Mouse (Mus musculus) hindbrain, postnatal 0 days (tissue): ENCODE data around the gene Gm266. TPM values are rescaled to one million over a fixed set of nuclear protein-coding genes. Genes with fewer than 3 reads are reported as not detected.
A peak's percentile ranks its signal among the peaks of the same experiment; 100 is the strongest.

ENCODE experiments used
- ATAC-seq: fragments of 200-750 bp; cut with Nextera tagmentation; 2 replicates; pipeline ENCODE4 v1.8.0; 2017; ENCODE audit warnings: mild to moderate bottlenecking, moderate TSS enrichment, moderate library complexity
- DNase-seq: peaks from one replicate; pipeline ENCODE4 v3.0.0-alpha.2; 2015; ENCODE audit warnings: low spot score
- H3K27ac ChIP-seq: fragments of 300-500 bp; sonication (generic); 2 replicates; pipeline ENCODE4 v1.5.1; 2014; ENCODE audit warnings: mild to moderate bottlenecking
- H3K27me3 ChIP-seq: fragments of 300-500 bp; sonication (generic); 2 replicates; pipeline ENCODE4 v1.6.1; 2014; ENCODE audit warnings: low read length, mixed read lengths; ENCODE audit not compliant: insufficient read depth
- H3K36me3 ChIP-seq: fragments of 300-500 bp; sonication (generic); 2 replicates; pipeline ENCODE4 v1.6.1; 2014; ENCODE audit warnings: low read length, mixed read lengths; ENCODE audit not compliant: insufficient read depth
- H3K4me1 ChIP-seq: fragments of 300-500 bp; sonication (generic); 2 replicates; pipeline ENCODE4 v1.6.1; 2014; ENCODE audit warnings: antibody characterized with exemption, low read length, mixed read lengths; ENCODE audit not compliant: insufficient read depth
- H3K4me2 ChIP-seq: fragments of 300-500 bp; sonication (generic); 2 replicates; pipeline ENCODE4 v1.6.1; 2014; ENCODE audit warnings: low read depth, mild to moderate bottlenecking, low read length, moderate library complexity, mixed read lengths
- H3K4me3 ChIP-seq: fragments of 300-500 bp; sonication (generic); 2 replicates; pipeline ENCODE4 v1.5.1; 2014; ENCODE audit warnings: low read length
- H3K9ac ChIP-seq: fragments of 300-500 bp; sonication (generic); replicated peaks from 2 replicates; pipeline ENCODE4 v1.6.1; 2014; ENCODE audit warnings: mild to moderate bottlenecking, low read length, moderate library complexity, mixed read lengths
- H3K9me3 ChIP-seq: fragments of 300-500 bp; sonication (generic); 2 replicates; pipeline ENCODE4 v1.6.1; 2016; ENCODE audit warnings: low read length, mixed read lengths
- CTCF ChIP-seq: IDR thresholded peaks from 2 replicates; pipeline ENCODE4 v1.5.1; 2016; ENCODE audit warnings: antibody characterized with exemption, control low read depth, low read depth
- WGBS: fragments of 180-500 bp; shearing (Covaris S2); extraction: QIAGEN DNeasy Blood & Tissue Kit; methylation state at CpG from one replicate; pipeline ENCODE4 v1.1.7; 2014; 5-methylcytosine and 5-hydroxymethylcytosine counted together
- polyA plus RNA-seq: library from polyadenylated mRNA; unstranded; fragments of >200 nt; fragmentation: Nextera tagmentation; extraction: Ambion mirVana; gene quantifications from 2 replicates; pipeline ENCODE4 v1.2.1, GENCODE M21; 2015
- total RNA-seq: library from RNA; depleted of rRNA; stranded (reverse); fragments of >200 nt; gene quantifications from 2 replicates; pipeline ENCODE4 v1.2.3, GENCODE M21; 2014; rRNA removed

Gm266 gene
- 11.5 and 22.1 TPM in 2 replicates for total RNA-seq
- 11.8 TPM in 2 replicates for polyA plus RNA-seq

DNA sequence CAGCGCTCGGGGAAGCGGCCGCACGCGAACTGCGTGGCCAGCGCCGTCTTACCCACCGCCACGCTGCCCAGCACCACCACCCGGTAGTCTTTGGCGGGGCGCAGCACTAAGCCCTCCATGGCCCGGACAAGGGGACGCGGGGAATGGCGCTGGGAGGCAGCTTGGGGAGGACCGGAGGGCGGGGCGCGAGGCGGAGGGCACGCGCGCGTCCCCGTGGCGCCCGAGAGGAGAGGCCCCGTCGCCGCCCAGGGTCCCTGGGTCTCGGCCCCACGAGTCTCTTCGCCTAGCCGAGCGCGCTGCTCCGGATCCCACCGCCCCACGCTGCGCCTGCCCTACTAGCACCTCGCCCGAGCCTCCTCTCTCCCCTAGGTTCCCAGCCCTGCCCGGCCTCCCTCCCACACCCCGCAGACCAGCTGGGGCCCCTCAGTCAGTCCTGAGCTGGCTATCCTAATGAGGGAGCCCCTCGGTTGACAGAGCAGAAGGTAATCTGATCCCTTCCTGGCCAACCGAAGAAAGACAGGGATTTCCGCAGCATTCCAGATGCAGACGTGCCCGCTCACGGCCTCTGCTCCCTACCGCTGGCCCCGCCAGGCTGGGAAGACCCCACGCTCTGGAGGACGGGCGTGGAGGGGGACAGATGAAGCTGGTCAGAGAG is at the start of gene Gm266:
Gene Gm266, minus strand, starts transcription at position 172 of the 655 bp plus-strand sequence.
- H3K9ac ChIP-seq: peak within 1 kb of the TSS; percentile 41

DNA sequence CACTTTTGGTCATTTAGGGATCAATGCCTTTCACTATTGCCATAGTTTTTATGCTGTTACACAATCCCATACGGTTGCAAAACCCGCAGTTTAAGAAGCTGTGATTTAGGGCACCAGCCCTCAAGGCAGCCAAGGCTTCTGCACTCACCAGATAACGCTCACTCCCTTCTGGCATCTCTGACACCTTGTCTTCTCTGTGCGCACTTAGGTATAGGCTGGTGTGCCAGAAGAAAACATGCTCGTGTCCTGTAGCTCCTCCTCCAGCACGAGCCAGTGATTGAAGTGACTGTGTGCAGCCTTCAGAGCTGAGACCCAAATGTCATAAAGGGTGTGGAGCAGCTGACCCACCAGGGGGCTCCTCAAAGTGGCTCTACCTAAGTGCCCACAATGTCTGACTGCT is 49.7 kb upstream of the Gm266 start:
- Histone ChIP-seq H3K4me2 (no peak overlapping the region), H3K9ac (no peak overlapping the region), H3K4me3 (no peak overlapping the region), H3K4me1 (peaks cover 7% of the 10 kb centered on the region; the same call in 1 of the 2 replicates), H3K27ac (no peak overlapping the region), H3K9me3 (no peaks in the 10 kb centered on the region), H3K27me3 (no peaks in the 10 kb centered on the region), H3K36me3 (peaks cover 11% of the 10 kb centered on the region; the same call in 1 of the 2 replicates)
- ATAC-seq: no peak
- no peak for DNase-seq
- 0 out of 2 replicates have a peak, but pooled peaks have one; percentile 1 for TF ChIP-seq CTCF
- 65% methylated on average over 6 of the region's 6 CpGs for WGBS

More for the DNA sequence above, at the start of gene Gm266:
- under 1% methylated on average over 58 of the region's 58 CpGs for WGBS
- Histone ChIP-seq H3K4me3 (peak within 1 kb of the TSS; percentile 38), H3K27me3 (peaks cover 34% of the 10 kb centered on the region; the same call in 1 of the 2 replicates), H3K4me1 (0 out of 2 replicates have a peak, but pooled peaks cover 6% of the 10 kb centered on the region), H3K9me3 (no peaks in the 10 kb centered on the region), H3K27ac (peak within 1 kb of the TSS; percentile 36; the same call in 1 of the 2 replicates), H3K36me3 (no peaks in the 10 kb centered on the region), H3K4me2 (peak within 1 kb of the TSS; percentile 58)
- no peak for TF ChIP-seq CTCF
- peak; percentile 74 for ATAC-seq
- peak; percentile 29 for DNase-seq

DNA sequence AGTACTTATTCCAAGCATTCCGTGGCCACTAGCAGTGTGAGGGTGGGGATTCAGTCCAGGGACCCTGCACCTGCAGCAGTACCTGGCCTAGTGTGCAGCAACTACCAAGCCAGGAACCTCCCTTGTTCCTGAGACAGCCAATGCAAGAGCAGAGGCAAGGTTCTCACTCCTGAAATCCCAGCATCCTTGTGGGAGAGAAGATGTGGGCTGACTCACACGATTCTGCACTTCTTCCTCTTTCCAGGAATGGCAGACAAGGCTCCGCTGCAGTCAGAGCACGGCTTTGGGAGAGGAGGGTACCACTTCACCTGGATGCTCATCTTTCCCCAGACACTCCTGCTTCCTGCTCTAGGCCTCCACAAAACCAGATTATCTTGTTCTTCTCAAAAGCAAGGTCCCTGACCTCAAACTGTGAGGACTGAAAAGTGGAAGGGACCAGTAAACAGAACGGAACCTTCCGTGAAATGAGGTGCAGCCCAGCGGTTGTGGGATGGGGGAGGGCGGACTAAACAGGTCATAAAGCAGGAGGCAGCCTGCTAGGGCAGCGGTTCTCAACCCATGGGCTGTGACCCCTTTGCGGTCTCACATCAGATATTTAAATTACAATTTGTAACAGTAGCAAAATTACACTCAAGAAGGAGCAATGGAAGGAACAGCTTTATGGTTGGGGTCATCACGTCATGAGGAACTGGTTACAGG is 47.6 kb upstream of the Gm266 start:
- Histone ChIP-seq H3K9me3 (no peaks in the 10 kb centered on the region), H3K36me3 (no peaks in the 10 kb centered on the region), H3K27me3 (no peaks in the 10 kb centered on the region), H3K4me3 (no peak overlapping the region), H3K4me2 (no peak overlapping the region), H3K27ac (no peak overlapping the region), H3K9ac (no peak overlapping the region), H3K4me1 (peaks cover 7% of the 10 kb centered on the region; the same call in 1 of the 2 replicates)
- no peak for DNase-seq
- WGBS: 70% methylated on average over 11 of the region's 11 CpGs
- no peak for ATAC-seq
- TF ChIP-seq CTCF: no peak

GRCm38 (mm10) chr12:111529192-111529591 is 43.6 kb upstream of the Gm266 start:
- H3K9me3 ChIP-seq: no peaks in the 10 kb centered on the region
- H3K36me3 ChIP-seq: no peaks in the 10 kb centered on the region
- H3K27ac ChIP-seq: no peak overlapping the region
- no peaks in the 10 kb centered on the region for H3K4me1 ChIP-seq
- H3K4me3 ChIP-seq: no peak overlapping the region
- H3K9ac ChIP-seq: no peak overlapping the region
- 26% methylated on average over 8 of the region's 8 CpGs for WGBS
- ATAC-seq (no peak), DNase-seq (no peak)
- no peaks in the 10 kb centered on the region for H3K27me3 ChIP-seq
- H3K4me2 ChIP-seq: no peak overlapping the region
- TF ChIP-seq CTCF: no peak

DNA sequence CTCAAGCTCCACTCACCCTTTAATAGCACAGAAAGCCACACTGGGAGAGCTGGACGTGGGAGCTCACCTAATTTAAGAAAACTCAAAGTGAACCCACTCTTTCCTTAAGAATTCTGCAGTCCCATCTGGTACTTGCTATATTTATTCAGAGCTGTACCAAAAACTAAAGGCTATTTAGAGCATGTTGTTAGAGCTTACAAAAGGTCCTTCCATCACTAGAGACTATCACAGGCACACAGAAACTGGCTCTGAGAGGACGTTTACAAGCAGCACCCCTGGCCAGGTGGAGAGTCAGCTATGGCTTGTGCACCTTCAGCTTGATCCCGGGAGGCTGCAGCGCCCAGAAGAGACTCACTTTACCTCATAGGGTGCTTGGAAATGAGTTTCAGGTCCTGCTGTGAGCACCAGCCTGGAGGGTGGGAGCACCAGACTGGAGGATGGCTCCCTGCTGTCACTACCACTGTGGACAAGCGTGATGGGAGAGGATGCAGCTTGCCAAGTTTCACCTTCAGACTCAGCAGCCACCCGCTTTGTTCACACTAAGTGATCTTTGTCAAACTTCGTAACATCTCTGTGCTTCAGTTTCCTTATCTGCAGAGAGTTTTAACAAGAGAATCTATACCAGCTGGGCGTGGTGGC is 42.1 kb upstream of the Gm266 start:
- Histone ChIP-seq H3K36me3 (no peaks in the 10 kb centered on the region), H3K9ac (no peak overlapping the region), H3K4me2 (no peak overlapping the region), H3K27me3 (no peaks in the 10 kb centered on the region), H3K9me3 (no peaks in the 10 kb centered on the region), H3K27ac (no peak overlapping the region), H3K4me1 (no peaks in the 10 kb centered on the region), H3K4me3 (no peak overlapping the region)
- ATAC-seq (no peak), DNase-seq (no peak)
- WGBS: 69% methylated on average over 8 of the region's 8 CpGs
- no peak for TF ChIP-seq CTCF

- Histone ChIP-seq H3K4me1 (no peaks in the 10 kb centered on the region), H3K27me3 (no peaks in the 10 kb centered on the region), H3K9me3 (0 out of 2 replicates have a peak, but pooled peaks cover 2% of the 10 kb centered on the region), H3K9ac (no peak overlapping the region), H3K4me3 (no peak overlapping the region), H3K27ac (no peak overlapping the region), H3K4me2 (no peak overlapping the region), H3K36me3 (no peaks in the 10 kb centered on the region)
- no peak for TF ChIP-seq CTCF
- no peak for ATAC-seq
- DNase-seq: no peak
- 90% methylated on average over 3 of the region's 3 CpGs for WGBS
Observed at GRCm38 (mm10) chr12:111524883-111525282, 39.3 kb upstream of the Gm266 start.
